Mouse (Mus musculus): ENCODE results near the gene Zfp148.

The Zfp148 gene

DNA sequence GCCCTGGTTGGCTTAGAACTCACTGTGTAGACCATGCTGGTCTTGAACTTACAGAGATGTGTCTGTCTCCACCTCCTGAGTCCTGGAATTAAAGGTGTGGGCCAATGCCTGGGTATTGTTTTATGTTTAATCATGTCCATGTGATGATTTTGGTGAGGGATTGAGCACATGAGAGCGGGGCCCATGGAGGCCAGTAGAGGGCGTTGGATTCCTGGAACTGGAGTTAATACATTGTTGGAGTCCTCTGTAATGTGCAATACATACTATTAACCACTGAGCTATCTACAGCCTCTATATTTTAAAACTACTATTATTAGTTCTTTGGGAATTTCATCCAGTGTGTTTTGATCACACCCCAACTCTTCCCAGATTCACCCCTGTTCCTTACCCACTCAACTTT lies 163.7 kb downstream of the Zfp148 start:
- no peak for DNase-seq

DNA sequence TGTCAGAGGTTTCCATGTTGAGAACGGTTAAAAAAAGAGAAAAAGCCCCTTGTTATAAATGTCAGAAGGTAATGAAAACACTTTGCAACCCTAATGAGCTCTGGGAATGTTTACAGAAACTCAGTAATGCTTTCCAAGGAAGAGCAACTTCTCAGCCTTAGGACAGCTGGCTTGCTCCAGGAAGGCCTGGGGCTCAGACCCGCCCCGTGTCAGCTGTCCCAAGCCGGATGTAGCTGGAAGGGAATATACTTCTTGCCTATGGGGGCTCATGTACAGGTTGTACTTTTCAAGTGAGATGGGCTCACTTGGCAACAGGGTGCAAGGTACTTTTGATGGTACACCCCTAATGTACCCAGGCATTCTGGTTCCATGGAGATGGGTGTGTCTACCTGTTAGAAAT lies 164.9 kb downstream of the Zfp148 start:
- no peak for DNase-seq

DNA sequence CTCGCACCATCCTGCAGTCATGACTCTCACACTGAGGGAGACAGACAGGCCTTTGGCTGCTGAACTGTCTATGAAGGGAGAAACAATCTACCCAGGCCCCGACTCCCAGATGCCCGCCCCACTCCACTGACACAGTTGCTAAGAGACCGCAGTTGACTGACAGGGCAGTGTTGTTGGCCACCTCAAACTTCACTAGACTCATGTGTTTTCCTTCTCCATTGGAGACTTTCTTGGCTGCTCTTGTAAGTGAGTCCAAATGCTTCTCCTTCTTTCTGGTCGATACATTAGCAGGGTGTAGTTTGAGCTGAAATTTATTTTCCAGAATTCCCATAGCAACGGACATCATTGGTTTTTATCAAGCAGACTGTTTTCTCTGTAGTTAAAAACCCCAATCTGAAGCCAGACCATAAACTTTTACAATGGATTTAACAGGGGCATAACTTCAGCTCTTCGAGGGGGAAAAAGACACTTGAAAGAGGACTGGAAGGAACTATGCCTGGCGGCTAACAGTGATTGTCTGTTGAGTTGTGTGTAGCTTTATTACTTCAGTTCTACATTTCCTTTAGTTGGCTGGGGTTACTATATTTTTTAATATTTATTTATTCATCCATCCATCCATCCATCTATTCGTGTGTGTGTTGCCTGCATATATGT lies 173.2 kb downstream of the Zfp148 start:
- no peak for DNase-seq

All from cerebellum, postnatal 36 days (tissue).